Mouse (Mus musculus) midbrain, embryonic 14.5 days (tissue): ENCODE measurements around the gene Fmod. TPM values are rescaled to one million over a fixed set of nuclear protein-coding genes. Genes with fewer than 3 reads are reported as not detected.
A peak's percentile ranks its signal among the peaks of the same experiment; 100 is the strongest.

Source experiments
- ATAC-seq: fragments of 200-750 bp; cut with Nextera tagmentation; 2 replicates; pipeline ENCODE4 v1.8.0; 2017; ENCODE audit warnings: moderate number of reproducible peaks, moderate library complexity; ENCODE audit not compliant: low FRiP score, low TSS enrichment
- DNase-seq: peaks from one replicate; pipeline ENCODE4 v3.0.0-alpha.2; 2015
- H3K27ac ChIP-seq: fragments of 300-500 bp; sonication (generic); replicated peaks from 2 replicates; pipeline ENCODE4 v1.5.1; 2014; ENCODE audit warnings: mild to moderate bottlenecking, low read depth, low read length, moderate library complexity
- H3K27me3 ChIP-seq: fragments of 300-500 bp; sonication (generic); 2 replicates; pipeline ENCODE4 v1.6.1; 2014; ENCODE audit warnings: low read length, control low read depth, mixed read lengths; ENCODE audit not compliant: control insufficient read depth, insufficient read depth
- H3K36me3 ChIP-seq: fragments of 300-500 bp; sonication (generic); 2 replicates; pipeline ENCODE4 v1.6.1; 2014; ENCODE audit warnings: low read length, control low read depth; ENCODE audit not compliant: control insufficient read depth, insufficient read depth
- H3K4me1 ChIP-seq: fragments of 300-500 bp; sonication (generic); 2 replicates; pipeline ENCODE4 v1.6.1; 2014; ENCODE audit warnings: mild to moderate bottlenecking, antibody characterized with exemption, low read length, control low read depth; ENCODE audit not compliant: control insufficient read depth, insufficient read depth
- H3K4me2 ChIP-seq: fragments of 300-500 bp; sonication (generic); 2 replicates; pipeline ENCODE4 v1.6.1; 2014; ENCODE audit warnings: mild to moderate bottlenecking, low read length, moderate library complexity
- H3K4me3 ChIP-seq: fragments of 300-500 bp; sonication (generic); replicated peaks from 2 replicates; pipeline ENCODE4 v1.5.1; 2014; ENCODE audit warnings: low read depth, low read length
- H3K9ac ChIP-seq: fragments of 300-500 bp; sonication (generic); replicated peaks from 2 replicates; pipeline ENCODE4 v1.6.1; 2014; ENCODE audit warnings: mild to moderate bottlenecking, low read length, moderate library complexity
- H3K9me3 ChIP-seq: fragments of 300-500 bp; sonication (generic); 2 replicates; pipeline ENCODE4 v1.6.1; 2016; ENCODE audit warnings: low read length, control low read depth, mixed read lengths; ENCODE audit not compliant: control insufficient read depth
- WGBS: fragments of 180-500 bp; shearing (Covaris S2); extraction: QIAGEN DNeasy Blood & Tissue Kit; methylation state at CpG from one replicate; pipeline ENCODE4 v1.1.7; 2014; 5-methylcytosine and 5-hydroxymethylcytosine counted together
- polyA plus RNA-seq: library from polyadenylated mRNA; unstranded; fragments of >200 nt; fragmentation: Nextera tagmentation; extraction: Ambion mirVana; gene quantifications from 2 replicates; pipeline ENCODE4 v1.2.1, GENCODE M21; 2014

Fmod gene
- 0.31 and 6.4 TPM in 2 replicates for polyA plus RNA-seq

- 55% methylated on average over 9 of the region's 9 CpGs for WGBS
- H3K27ac ChIP-seq: no peak within 1 kb of the TSS
- no peaks in the 10 kb centered on the region for H3K9me3 ChIP-seq
- no peak for ATAC-seq
- no peak within 1 kb of the TSS for H3K4me3 ChIP-seq
- no peaks in the 10 kb centered on the region for H3K27me3 ChIP-seq
- no peak within 1 kb of the TSS for H3K4me2 ChIP-seq
- H3K36me3 ChIP-seq: no peaks in the 10 kb centered on the region
- H3K9ac ChIP-seq: no peak within 1 kb of the TSS
- DNase-seq: no peak
- H3K4me1 ChIP-seq: no peaks in the 10 kb centered on the region
Measured at GRCm38 (mm10) chr1:134037172-134037571, at the start of gene Fmod. Fmod (plus strand) TSS chr1:134037254.

- Histone ChIP-seq H3K27ac (no peak overlapping the region), H3K27me3 (no peaks in the 10 kb centered on the region), H3K36me3 (no peaks in the 10 kb centered on the region), H3K9ac (no peak overlapping the region), H3K9me3 (0 out of 2 replicates have a peak, but pooled peaks cover 4% of the 10 kb centered on the region), H3K4me2 (no peak overlapping the region), H3K4me1 (no peaks in the 10 kb centered on the region), H3K4me3 (no peak overlapping the region)
- peak; percentile 16 for DNase-seq
- WGBS: 10% methylated on average over 3 of the region's 3 CpGs
- ATAC-seq: no peak
Measured at GRCm38 (mm10) chr1:133988845-133989244, 48.2 kb upstream of the Fmod start.

GRCm38 (mm10) chr1:133991277-133991676 is 45.8 kb upstream of the Fmod start:
- Histone ChIP-seq H3K27me3 (no peaks in the 10 kb centered on the region), H3K9ac (no peak overlapping the region), H3K4me1 (no peaks in the 10 kb centered on the region), H3K9me3 (no peaks in the 10 kb centered on the region), H3K27ac (no peak overlapping the region), H3K4me2 (no peak overlapping the region), H3K36me3 (no peaks in the 10 kb centered on the region), H3K4me3 (no peak overlapping the region)
- 63% methylated on average over 8 of the region's 8 CpGs for WGBS
- ATAC-seq (no peak), DNase-seq (no peak)

- Histone ChIP-seq H3K4me1 (no peaks in the 10 kb centered on the region), H3K4me2 (no peak overlapping the region), H3K36me3 (no peaks in the 10 kb centered on the region), H3K27me3 (no peaks in the 10 kb centered on the region), H3K9me3 (no peaks in the 10 kb centered on the region), H3K9ac (no peak overlapping the region), H3K27ac (no peak overlapping the region), H3K4me3 (no peak overlapping the region)
- ATAC-seq (no peak), DNase-seq (no peak)
- WGBS: 78% methylated on average over 7 of the region's 7 CpGs
Measured at GRCm38 (mm10) chr1:134005490-134005889, 31.6 kb upstream of the Fmod start.

GRCm38 (mm10) chr1:134006105-134006764 is 30.8 kb upstream of the Fmod start:
- Histone ChIP-seq H3K36me3 (no peaks in the 10 kb centered on the region), H3K27me3 (no peaks in the 10 kb centered on the region), H3K9ac (no peak overlapping the region), H3K4me2 (no peak overlapping the region), H3K4me1 (no peaks in the 10 kb centered on the region), H3K27ac (no peak overlapping the region), H3K4me3 (no peak overlapping the region), H3K9me3 (no peaks in the 10 kb centered on the region)
- DNase-seq: no peak
- 92% methylated on average over 11 of the region's 11 CpGs for WGBS
- no peak for ATAC-seq

GRCm38 (mm10) chr1:134024293-134024971 is 12.6 kb upstream of the Fmod start:
- H3K4me1 ChIP-seq: no peaks in the 10 kb centered on the region
- 90% methylated on average over 9 of the region's 9 CpGs for WGBS
- no peak for DNase-seq

GRCm38 (mm10) chr1:134025975-134026374 is 11.1 kb upstream of the Fmod start:
- Histone ChIP-seq H3K27ac (no peak overlapping the region), H3K4me3 (no peak overlapping the region), H3K27me3 (no peaks in the 10 kb centered on the region), H3K4me1 (no peaks in the 10 kb centered on the region), H3K4me2 (no peak overlapping the region), H3K9me3 (no peaks in the 10 kb centered on the region), H3K36me3 (no peaks in the 10 kb centered on the region), H3K9ac (no peak overlapping the region)
- ATAC-seq (no peak), DNase-seq (no peak)
- WGBS: 66% methylated on average over 5 of the region's 5 CpGs

More at GRCm38 (mm10) chr1:134024293-134024971, 12.6 kb upstream of the Fmod start:
- no peaks in the 10 kb centered on the region for H3K9me3 ChIP-seq
- no peak for ATAC-seq
- no peaks in the 10 kb centered on the region for H3K27me3 ChIP-seq
- H3K4me3 ChIP-seq: no peak overlapping the region
- no peak overlapping the region for H3K4me2 ChIP-seq
- H3K9ac ChIP-seq: no peak overlapping the region
- H3K36me3 ChIP-seq: no peaks in the 10 kb centered on the region
- H3K27ac ChIP-seq: no peak overlapping the region

GRCm38 (mm10) chr1:134026741-134027140 is 10.3 kb upstream of the Fmod start:
- H3K9ac ChIP-seq: no peak overlapping the region
- no peaks in the 10 kb centered on the region for H3K36me3 ChIP-seq
- no peak overlapping the region for H3K27ac ChIP-seq
- H3K4me1 ChIP-seq: no peaks in the 10 kb centered on the region
- H3K27me3 ChIP-seq: no peaks in the 10 kb centered on the region
- H3K9me3 ChIP-seq: no peaks in the 10 kb centered on the region
- no peak for ATAC-seq
- DNase-seq: no peak
- H3K4me3 ChIP-seq: no peak overlapping the region
- no peak overlapping the region for H3K4me2 ChIP-seq
- 86% methylated on average over 9 of the region's 9 CpGs for WGBS
